Mouse (Mus musculus): ENCODE results near the gene Chka.

- TF ChIP-seq CTCF (IDR thresholded peaks at IDR 0.05; ENCODE audit: borderline replicate concordance, control insufficient read depth, extremely low read depth, insufficient read depth, low read length, poor library complexity) (no peak), POLR2A (IDR thresholded peaks at IDR 0.05; ENCODE audit: control insufficient read depth, extremely low read depth, insufficient read depth, low read length, poor library complexity) (no peak)
These were observed 20.8 kb downstream of the Chka start for GRCm38 (mm10) chr19:3872373-3872772.

All from thymus, adult 2 months (tissue).